Mouse (Mus musculus) v-Abl transformed pro-B cells (cell line): ENCODE data around the gene Gng2.

Experiments used
- in situ Hi-C, 2 experiments: fragments of 400-800 bp; cut with MboI; formaldehyde crosslinking; loops; one replicate each; pipeline ENCODE4 v1.15.1; 2025; ENCODE audit not compliant: unreplicated experiment in 2 of 2

The Gng2 gene

DNA sequence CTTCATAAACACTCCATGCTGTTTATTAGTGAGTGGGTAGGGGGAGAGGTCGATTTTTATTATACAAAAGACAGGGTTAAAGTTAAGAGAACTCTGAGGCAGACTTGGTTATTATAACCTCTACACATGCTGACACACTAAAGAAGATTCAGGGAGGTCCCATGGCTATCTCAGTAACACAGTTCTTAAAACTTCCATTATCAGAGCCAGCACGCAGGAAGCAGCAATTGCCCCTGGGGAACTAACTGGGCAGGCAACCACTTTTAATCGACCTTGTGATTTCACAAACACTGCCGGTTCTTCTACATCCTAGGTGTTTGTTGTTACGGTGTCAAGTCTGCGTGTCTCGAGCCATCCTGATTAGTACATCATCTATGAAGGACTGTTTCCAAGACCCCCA lies 22.4 kb downstream of the Gng2 start:
- in situ Hi-C loops = loop anchor here in 1 of 2 experiments (25.0 kb wide), 1 partner anchor 118 kb away; no protein-coding TSS in a partner anchor

DNA sequence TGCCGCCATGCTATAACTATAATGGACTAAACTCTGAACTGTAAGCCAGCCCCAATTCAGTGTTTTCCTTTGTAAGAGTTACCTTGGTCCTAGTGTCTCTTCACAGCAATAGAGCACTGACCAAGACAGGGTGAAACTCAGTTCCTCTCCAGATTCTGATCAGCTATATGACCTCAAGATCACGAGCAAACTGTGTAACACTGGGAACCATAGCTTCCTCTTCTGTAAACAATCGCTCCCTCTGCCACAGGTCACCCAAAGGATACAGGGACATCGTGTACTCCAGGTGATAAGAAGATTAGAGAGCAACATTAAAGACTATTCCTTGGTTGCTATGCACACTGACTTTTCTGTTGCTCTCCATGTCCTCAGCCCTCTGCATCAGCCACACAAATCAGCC lies 26.6 kb downstream of the Gng2 start:
- in situ Hi-C loops = loop anchor here in 1 of 2 experiments (25.0 kb wide), 1 partner anchor 114 kb away; no protein-coding TSS in a partner anchor

DNA sequence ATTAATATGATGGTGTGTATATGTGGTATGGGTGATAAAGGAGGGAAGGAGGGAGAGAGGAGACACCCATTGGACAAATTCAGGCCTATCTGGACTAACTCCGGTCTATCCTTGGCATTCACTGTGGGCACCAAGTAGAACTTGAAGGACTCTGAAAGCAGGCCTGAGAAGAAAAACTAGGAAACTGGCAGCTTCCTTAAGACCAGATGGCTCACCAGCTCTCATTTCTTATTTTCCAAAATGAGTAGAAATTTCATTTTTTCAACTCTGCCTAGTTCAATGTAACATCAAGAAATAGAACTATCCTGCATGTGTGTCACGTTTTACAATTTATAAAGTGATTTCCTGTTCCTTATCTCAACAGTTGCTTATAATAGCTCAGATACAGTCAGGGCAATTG lies 28.0 kb downstream of the Gng2 start:
- in situ Hi-C loops = no loop called here

DNA sequence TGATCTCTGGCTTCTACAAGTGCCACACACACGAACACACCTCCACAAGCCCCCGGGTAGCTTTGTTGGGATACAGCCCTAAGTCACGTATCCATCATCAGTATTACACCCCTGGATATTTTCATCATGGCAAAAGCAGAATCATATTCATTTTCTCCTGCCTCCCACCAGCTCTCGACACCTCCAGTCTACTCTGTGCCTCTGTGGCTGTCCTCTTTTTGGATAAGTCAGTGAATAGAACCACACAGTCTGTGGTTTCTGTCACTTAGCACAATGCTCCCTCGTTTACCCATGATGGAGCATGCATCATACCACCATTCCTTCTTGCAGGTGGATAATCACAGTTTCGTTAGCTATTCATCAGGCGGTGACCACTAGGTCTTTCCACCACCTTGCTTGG lies 31.2 kb downstream of the Gng2 start:
- in situ Hi-C loops = no loop called here

DNA sequence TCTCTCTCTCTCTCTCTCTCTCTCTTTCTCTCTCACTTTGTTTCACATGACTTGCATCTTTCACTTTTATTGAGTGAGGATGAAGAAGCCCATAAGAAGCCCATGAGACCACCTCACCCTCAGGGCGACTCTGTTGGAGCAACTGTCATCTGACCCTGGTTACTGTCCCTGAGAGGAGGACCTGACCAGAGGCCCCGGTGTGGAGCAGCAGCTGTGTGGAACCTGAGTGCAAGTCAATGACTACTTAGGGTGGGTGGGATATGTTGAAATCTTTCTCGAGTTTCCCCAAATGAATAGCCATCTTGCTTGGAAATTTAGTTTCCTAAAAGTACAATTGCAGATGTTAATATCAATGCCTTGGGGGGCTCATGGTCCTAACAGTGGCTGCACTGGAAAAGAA lies 34.7 kb downstream of the Gng2 start:
- in situ Hi-C loops = no loop called here

DNA sequence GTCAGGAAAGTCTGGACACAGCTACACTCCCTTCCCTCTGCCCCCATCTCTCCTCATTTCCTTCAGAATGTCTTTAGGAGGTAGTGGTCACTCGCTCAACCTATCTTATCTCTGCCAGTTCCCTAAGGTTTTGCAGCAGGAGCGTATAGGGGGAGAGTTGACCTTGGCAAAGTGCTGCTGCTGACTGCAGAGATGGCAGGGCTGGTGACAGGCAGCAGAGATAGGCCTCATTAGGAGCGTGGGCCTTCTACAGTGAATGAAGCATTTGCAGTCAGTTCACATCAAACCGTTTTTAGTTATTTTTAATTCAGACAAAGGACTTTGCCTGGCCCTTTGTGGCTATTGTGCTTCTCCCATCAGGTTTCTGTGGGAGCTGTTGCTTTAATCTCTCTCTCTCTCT lies 35.1 kb downstream of the Gng2 start:
- in situ Hi-C loops = no loop called here

DNA sequence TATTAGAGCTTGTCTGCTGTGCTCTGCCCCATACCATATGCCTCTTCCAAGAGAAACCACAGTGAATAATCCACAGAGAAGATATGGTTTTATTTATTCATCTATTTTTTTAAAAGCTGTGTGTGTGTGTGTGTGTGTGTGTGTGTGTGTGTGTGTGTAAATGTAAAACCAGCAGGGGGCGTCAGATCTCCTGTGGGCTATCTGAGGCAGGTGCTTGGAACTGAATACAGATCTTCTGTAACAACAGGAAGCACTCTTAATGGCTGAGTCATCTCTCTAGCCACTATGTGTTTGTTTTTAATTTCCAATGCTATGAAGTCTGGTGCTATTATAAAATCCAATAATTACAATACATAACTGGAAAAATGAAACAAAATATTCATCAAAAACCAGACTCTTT lies 37.4 kb downstream of the Gng2 start:
- in situ Hi-C loops = no loop called here

DNA sequence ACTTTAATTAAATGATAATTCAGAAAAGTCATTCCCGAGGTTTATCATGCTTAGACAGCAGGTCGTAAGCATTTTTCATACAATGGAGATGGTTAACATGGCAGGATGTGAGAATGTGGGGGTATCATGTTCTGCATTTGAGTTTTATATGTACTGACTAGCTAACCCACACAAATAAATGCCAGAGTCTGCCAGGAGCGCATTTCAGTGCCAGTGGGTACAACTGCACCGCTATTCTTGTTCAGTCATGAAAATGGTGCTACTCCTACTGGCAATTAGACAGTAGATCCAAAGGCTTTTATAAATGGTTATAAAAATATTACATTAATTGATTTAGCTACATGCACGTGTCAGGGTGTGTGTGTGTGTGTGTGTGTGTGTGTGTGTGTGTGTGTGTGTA lies 38.9 kb downstream of the Gng2 start:
- in situ Hi-C loops = no loop called here

DNA sequence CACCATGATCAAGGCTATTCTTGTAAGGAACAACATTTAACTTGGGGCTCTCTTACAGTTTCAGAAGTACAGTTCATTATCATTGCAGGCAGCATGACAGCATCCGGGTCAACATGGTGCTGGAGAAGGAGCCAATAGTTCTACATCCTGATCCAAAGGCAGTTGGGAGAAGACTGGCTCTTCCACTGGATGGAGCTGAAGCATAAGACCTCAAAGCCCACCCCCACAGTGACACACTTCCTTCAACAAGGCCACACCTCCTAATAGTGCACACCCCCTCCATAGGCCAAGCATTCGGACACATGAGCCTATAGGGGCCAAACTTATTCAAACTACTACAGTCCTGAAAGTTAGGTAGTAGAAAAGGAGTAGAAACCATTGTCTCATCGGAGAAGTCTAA lies 42.3 kb downstream of the Gng2 start:
- in situ Hi-C loops = no loop called here

DNA sequence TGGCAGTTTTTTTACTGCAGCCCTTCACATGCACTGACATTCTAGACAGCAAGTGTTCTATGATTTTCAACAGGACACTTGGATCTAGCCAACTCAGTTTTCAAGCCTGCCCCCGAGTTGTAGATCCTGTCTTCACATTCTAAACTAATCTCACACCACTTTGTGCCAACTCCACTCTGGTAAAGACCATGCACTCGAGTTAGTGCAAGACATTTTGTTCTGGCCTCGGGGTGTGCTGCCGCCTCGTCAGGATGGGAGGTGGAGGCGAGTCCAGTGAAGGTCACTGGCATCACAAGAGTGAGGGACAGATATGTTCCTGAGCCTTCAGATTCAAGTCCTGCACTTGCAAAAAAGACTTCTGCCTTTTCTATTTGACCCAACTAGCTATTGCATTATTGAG lies 44.1 kb downstream of the Gng2 start:
- in situ Hi-C loops = no loop called here

DNA sequence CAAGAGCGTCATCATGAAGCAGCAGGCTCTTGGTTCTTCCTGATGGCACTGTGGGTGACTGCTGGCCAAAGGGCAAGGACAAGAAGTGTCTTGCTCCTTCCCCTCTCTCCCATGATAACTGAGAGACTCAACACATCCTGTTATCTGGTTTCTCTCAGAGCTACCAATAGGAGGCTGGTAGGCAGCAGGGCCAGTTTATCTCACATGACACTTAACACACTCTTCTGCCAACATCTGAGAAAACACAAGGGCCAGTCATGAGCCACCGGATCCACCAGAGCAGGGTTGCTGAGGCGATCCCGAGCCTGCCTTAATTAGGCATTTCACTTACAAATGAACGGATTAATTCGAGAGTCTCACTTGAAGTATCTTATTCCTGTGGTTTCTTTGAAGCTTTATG lies 49.5 kb downstream of the Gng2 start:
- in situ Hi-C loops = no loop called here

DNA sequence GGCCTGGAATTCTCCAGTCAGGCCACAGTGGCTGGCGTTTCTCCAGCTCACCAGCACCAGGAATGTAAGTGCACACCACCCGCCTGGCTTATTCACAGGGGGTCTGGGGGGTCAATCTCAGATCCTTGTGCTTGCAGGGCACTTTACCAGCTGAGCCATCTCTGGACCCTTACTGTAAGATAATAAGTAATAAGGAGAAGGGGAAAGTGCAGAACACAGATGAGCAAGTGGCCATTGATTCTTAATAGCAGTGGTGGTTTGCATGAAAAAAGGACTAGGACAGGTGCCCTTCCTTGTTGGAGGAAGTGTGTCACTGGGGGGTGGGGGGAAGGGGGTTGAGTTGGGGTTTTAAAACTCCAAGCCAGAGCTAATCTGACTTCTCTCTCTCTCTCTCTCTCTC lies 50.3 kb downstream of the Gng2 start:
- in situ Hi-C loops = no loop called here

DNA sequence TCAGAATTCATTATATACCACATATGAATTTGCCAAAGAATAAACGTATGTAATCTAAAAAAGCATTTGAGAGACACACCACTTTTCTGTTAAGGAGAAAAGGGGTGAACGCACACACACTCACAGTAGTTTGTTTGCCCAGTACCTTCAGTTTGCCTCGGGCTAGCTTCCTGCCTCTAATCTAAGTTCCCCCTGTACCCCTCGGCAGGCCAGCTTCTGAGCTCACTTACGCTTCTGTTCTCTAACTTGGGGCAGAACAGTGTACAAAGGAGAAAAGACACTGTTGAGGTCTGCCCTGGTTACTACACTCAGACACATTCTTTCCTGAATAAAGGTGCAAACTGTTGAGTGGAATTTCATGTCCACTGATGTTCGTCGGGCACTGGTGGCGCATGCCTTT lies 51.1 kb downstream of the Gng2 start:
- in situ Hi-C loops = no loop called here

DNA sequence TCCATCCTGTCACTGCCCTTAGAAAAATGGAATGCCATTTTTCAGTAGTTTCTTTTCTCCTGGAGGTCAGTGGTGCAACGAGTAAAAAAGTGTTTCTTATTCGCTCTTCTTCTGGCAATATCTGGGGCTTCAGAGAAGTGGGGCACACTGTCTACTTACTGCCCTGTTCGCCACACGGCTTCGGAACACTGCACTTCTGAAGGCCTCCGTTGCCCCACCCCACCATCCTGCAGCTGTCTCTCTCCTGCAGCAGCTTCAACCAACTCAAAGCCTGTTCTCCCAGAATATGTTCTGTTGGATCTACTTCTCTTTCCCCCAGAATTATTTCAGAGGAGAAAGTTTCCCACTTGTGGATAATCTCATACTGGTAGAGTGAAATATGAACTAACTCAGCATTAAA lies 52.3 kb downstream of the Gng2 start:
- in situ Hi-C loops = no loop called here

DNA sequence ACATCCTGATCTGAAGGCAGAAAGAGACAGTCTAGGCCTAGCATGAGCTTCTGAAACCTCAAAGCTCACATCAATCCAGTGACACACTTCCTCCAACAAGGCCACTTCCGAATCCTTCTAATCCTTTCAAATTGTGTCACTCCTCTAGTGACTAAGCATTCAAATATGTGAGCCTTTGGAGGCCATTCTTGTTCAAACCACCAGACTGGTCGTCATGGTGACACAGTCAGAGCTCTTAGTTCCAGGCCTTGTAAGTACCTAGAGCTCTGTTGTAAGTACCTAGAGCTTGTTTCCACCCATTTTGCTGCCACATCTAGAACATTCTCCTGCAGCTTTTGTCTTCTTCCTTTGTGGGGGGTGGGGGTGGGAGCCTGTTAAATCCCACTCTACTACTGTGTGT lies 53.3 kb downstream of the Gng2 start:
- in situ Hi-C loops = no loop called here

DNA sequence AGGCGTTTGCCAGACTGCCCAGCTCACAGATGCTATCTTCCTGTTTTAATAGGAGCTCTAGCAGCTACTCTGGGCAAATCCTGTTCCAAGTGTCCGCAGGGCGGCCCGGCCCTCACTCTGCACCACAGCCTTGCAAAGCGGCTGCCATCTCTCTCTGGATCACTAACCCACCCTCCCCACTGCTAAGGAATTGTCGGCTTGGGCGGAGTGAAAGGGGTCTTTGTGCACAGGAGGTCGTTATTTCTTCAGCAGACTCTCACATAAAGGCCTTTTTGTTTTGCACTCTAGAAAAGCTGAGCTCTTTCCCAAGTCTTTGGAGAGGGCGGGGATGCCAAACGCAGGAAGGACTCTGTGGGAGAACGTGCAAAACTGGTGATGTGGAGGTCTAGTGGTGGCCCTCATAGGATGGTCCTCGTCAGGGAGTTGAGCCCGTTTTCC lies 57.2 kb downstream of the Gng2 start:
- in situ Hi-C loops = no loop called here

DNA sequence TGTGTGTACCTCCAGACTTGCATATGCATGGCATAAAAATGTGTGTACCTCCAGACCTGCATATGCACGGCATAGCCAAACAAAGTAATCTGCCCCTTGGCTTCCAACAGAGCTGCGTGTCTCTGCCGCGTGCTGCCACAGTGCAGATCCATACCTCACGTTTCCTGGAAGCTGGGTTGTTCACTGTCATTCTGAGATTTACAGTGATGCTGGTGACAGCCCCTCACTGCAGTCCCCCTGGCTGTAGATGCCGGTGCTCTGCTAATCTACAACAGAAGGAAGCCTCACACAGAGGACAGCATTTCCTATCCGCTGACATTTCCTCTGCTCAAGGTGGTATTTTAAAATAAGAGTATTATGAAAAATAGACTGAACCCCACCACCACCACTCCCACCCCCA lies 57.6 kb downstream of the Gng2 start:
- in situ Hi-C loops = no loop called here

DNA sequence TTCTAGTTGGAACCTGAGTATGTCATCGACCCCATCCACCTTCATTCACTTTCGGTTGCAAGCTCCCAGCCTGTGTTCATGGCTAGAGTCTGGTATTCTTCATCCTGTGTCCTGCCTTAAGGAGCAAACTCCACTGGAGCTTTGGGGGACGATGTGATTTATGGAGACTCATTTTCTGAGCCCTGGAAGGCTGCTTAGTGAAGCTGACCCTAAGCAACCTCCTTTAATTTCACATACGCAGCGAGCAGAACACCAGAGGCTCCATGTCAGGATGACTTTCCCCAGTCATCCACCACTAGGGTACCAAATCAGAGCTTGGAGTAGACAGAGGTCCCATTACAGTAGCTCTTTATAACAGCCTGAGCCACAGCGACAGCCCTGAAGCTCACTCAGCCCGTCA lies 59.9 kb downstream of the Gng2 start:
- in situ Hi-C loops = no loop called here

DNA sequence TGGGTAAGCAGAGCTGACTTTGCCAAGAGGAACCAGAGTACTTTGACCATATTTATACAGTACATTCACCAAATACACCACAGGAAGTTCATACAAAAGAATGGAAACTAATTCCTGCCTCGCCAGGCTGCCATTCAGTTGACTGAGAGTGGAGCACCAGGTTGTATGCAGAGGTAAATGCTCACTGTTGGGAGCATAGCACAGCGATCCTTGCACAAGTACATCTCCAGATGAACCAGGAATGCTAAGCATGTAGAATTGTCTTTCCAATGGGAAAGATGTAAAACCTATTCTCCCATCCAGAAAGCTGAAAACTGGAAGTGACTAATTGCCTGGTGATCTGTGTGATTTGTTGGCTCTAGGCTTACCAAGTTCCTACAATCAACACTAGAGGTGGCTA lies 61.1 kb downstream of the Gng2 start:
- in situ Hi-C loops = no loop called here

DNA sequence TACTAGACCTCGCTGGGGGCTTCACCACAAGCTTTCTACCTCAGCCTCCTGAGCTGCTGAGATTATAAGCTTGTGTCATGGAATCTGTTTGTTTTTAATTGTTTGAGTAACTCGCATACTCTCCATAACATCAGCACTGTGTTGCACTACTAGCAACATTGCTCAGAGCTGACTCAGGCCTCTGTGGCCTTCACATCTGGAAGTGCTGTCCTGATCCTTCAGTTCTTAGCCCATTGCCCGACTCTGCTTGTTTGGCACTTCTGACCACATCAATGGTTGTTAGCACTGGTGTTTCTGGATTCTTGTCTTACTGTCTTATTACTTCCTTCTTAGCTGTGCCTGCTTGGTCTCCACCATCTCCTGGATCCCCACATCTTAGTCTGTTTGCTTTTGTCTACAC lies 64.5 kb downstream of the Gng2 start:
- in situ Hi-C loops = no loop called here

DNA sequence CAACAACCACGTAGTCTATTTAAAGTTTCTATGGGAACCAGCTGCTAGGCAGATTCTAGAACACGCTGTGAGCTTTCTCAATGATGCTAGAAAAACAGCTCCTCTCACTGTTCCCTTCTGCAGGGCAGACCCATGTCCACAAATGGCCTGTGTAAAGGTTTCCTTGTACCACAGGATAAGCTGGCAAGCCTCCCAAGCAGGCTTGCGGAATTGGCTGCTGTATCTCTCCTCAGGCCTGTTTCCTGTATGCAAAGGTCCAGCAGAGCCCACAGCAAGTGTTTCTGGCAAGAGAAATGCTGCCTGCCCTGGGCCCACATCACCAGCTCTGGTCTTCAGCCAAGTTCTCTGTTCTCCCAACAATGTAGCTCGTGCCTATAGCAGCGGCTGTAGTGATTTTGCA lies 71.8 kb downstream of the Gng2 start:
- in situ Hi-C loops = no loop called here

DNA sequence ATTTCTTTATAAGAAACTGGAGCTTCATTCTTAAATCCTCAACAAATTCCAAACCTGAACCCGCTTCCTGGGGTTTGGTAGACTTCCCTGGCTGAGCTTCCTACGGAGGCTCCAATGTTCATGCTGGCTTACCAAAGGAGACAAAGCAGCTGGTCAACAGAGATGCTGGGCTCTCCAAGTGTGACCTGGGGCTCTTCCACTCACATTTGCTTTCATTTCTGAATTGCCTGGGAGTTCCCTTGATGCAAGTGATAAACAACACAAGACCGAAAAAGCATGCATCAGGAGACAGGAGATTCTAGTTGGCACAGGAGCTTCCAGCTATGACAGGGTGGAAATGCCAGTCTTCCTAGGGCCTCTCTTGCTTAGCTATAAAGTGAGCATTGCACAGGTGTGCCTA lies 72.6 kb downstream of the Gng2 start:
- in situ Hi-C loops = no loop called here

DNA sequence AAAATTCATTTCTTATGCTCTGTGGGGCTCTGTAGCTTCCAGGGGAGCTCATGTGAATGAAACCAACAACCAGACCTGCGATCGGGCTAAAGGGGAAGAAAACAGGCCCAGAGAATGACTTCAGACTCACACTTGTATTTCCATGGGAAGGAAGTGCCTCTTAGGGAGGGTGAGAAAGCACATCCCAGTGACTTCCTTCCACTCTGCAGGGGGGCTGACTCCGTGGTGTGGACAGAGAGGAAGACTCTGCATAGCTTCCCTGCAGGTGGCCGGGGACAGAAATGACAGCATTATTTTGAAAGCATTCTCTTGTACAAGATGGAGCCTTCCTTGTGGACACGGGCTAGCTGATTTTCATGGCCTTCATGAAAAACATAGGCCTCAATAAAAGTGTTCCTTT lies 73.4 kb downstream of the Gng2 start:
- in situ Hi-C loops = no loop called here

DNA sequence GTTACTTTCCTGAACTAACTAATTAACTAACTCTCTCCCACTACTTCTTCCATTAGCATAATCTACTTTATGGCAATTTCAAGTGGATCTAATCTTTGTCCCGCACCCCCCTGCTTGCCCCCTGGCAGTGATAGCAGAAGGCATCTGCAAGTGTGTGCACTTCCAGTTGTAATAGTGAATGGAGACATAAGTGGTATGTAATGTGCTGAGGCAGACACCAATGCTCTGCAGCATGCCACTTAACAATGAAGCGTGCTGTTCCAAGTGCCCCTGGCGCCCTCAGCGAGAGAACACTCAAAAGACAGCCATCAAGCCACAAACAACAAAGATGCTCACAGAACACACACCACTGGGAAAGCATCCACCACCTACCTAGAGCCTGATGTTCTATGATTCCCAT lies 76.9 kb downstream of the Gng2 start:
- in situ Hi-C loops = no loop called here
